19 mouse cellular contexts compared by ENCODE assay signal in the genomic region with DNA sequence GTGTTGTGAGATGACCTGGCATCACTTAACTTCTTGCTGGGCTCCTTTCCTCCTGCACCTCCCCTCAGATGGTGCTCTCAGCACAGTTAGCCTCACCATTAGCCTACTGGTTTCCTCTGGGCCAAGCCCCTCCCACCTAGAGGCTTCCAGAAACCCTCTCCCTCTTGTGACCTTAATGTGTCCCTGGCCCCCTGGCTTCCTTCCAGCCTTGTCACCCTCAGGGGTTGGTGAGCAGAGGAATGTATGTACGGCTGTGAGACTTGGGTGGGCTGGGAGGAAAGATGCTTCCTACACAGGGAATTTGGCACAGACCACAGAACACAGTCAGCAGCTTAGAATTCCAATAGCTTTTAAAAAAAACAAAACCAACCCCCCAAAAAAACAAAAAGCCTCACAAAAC. TPM values are rescaled to one million over a fixed set of nuclear protein-coding genes. Genes with fewer than 3 reads are reported as not detected.
DNase-seq lines count a peak whose midpoint lies in the region; ATAC-seq lines count a peak whose summit lies in the region.
"Had no signal": no experiment of that assay in that cellular context is flagged by ENCODE, and none has a peak within 500 bp of the region (broad histone marks: within the 10 kb centered on the region; RNA-seq: fewer than 3 reads in every experiment).

No protein-coding gene starts in this region.

- no peak overlapping the region for H3K4me2 ChIP-seq in heart, embryonic 13.5 days
- H3K4me2 ChIP-seq in kidney, embryonic 16.5 days (replicated peaks; ENCODE audit: low read depth, low read length), result no peak overlapping the region
- H3K4me2 ChIP-seq: forebrain, embryonic 13.5 days; hindbrain, embryonic 12.5 days; limb, embryonic 15.5 days; midbrain, embryonic 12.5 days; stomach, embryonic 15.5 days had no signal

- DNase-seq in heart, postnatal 36 days, result no peak
- DNase-seq in kidney, adult 11 months, result no peak
- peak; percentile 55 for DNase-seq in 3T3-L1 (ENCODE audit: low read depth, low spot score)
- peak; percentile 69 for DNase-seq in ZHBTc4 (ENCODE audit: low read depth, low spot score)
- DNase-seq: adrenal gland, postnatal 36 days; B cell, adult 2 months; gastrocnemius, postnatal 36 days; spleen, adult 18-20 months; thymus, postnatal 14 days had no signal

- no peak overlapping the region for H3K4me3 ChIP-seq in heart, embryonic 13.5 days
- H3K4me3 ChIP-seq in kidney, embryonic 16.5 days (ENCODE audit: low read length), result no peak overlapping the region
- H3K4me3 ChIP-seq: forebrain, embryonic 13.5 days; hindbrain, embryonic 12.5 days; limb, embryonic 15.5 days; midbrain, embryonic 12.5 days; myocyte; stomach, embryonic 15.5 days had no signal

- H3K27ac ChIP-seq in heart, embryonic 13.5 days (replicated peaks), result peak overlapping the region; percentile 65
- H3K27ac ChIP-seq in kidney, embryonic 16.5 days (ENCODE audit: low read length), result no peak overlapping the region
- H3K27ac ChIP-seq: forebrain, embryonic 13.5 days; hindbrain, embryonic 12.5 days; limb, embryonic 15.5 days; macrophage; midbrain, embryonic 12.5 days; stomach, embryonic 15.5 days had no signal

- peaks cover 39% of the 10 kb centered on the region for H3K36me3 ChIP-seq in heart, embryonic 13.5 days
- peaks cover 33% of the 10 kb centered on the region for H3K36me3 ChIP-seq in kidney, embryonic 16.5 days (ENCODE audit: insufficient read depth, low read length)

- H3K9ac ChIP-seq in heart, embryonic 13.5 days, result no peak overlapping the region
- H3K9ac ChIP-seq in kidney, embryonic 16.5 days (replicated peaks; ENCODE audit: low read length), result 0 out of 2 replicates have a peak overlapping the region, but pooled peaks have one; percentile 22
- H3K9ac ChIP-seq: forebrain, embryonic 13.5 days; hindbrain, embryonic 12.5 days; limb, embryonic 15.5 days; midbrain, embryonic 12.5 days; stomach, embryonic 15.5 days had no signal

- ATAC-seq in heart, embryonic 13.5 days (ENCODE audit: extremely low read depth, insufficient number of reproducible peaks, low FRiP score, low TSS enrichment), result peak; percentile 8; the same call in 1 of the 2 replicates
- no peak; the same call in 1 of the 2 replicates for ATAC-seq in kidney, embryonic 16.5 days (ENCODE audit: low FRiP score, low TSS enrichment)
- no peak for ATAC-seq in activated CD4-positive, CD25-positive, alpha-beta regulatory T cell, adult 4 months
- ATAC-seq: forebrain, embryonic 13.5 days had no signal

- 17% methylated on average over 1 of the region's 1 CpGs for WGBS in heart, embryonic 13.5 days
- 32% methylated on average over 1 of the region's 1 CpGs for WGBS in kidney, embryonic 16.5 days

- H3K4me1 ChIP-seq in heart, embryonic 13.5 days, result peaks cover 25% of the 10 kb centered on the region
- H3K4me1 ChIP-seq in kidney, embryonic 16.5 days (ENCODE audit: insufficient read depth, low read length), result peaks cover 21% of the 10 kb centered on the region
- H3K4me1 ChIP-seq: hindbrain, embryonic 12.5 days; stomach, embryonic 15.5 days had no signal

- no peaks in the 10 kb centered on the region for H3K27me3 ChIP-seq in heart, embryonic 13.5 days (replicated peaks)
- no peaks in the 10 kb centered on the region for H3K27me3 ChIP-seq in kidney, embryonic 16.5 days (ENCODE audit: insufficient read depth, low read length)
- H3K27me3 ChIP-seq: forebrain, embryonic 13.5 days; hindbrain, embryonic 12.5 days; limb, embryonic 15.5 days; midbrain, embryonic 12.5 days; stomach, embryonic 15.5 days had no signal

- H3K9me3 ChIP-seq in heart, embryonic 13.5 days, result no peaks in the 10 kb centered on the region
- no peaks in the 10 kb centered on the region for H3K9me3 ChIP-seq in kidney, embryonic 16.5 days (ENCODE audit: low read length)
- H3K9me3 ChIP-seq: forebrain, embryonic 13.5 days; hindbrain, embryonic 12.5 days; limb, embryonic 15.5 days; midbrain, embryonic 12.5 days; stomach, embryonic 15.5 days had no signal

- intact Hi-C loops in heart, postnatal 36 days (cut with DNase I), result no loop called here

RNA-seq across cellular contexts. Expression of a gene that starts 26.7 kb away (rescaled TPM):
- 16.1 and 17.3 TPM in 2 replicates for polyA plus RNA-seq in heart, embryonic 13.5 days (2015; fragmentation: Nextera tagmentation; extraction: Ambion mirVana)
- 1 to 10 TPM; 3.1 to 3.6 TPM for total RNA-seq in heart, postnatal 36 days (2021)
- polyA plus RNA-seq in kidney, embryonic 16.5 days (2015; fragmentation: Nextera tagmentation; extraction: Ambion mirVana), result 15.1 and 17.0 TPM in 2 replicates
- 1 to 10 TPM; 4.7 to 6.6 TPM for polyA plus RNA-seq in activated CD4-positive, CD25-positive, alpha-beta regulatory T cell, adult 4 months (2017; shearing (Covaris generic))

RNA-seq across cellular contexts. Expression of a gene that starts 51.4 kb away (rescaled TPM):
- 25.7 and 26.8 TPM in 2 replicates for polyA plus RNA-seq in heart, embryonic 13.5 days (2015; fragmentation: Nextera tagmentation; extraction: Ambion mirVana)
- total RNA-seq in heart, postnatal 36 days (2021), result 10 to 100 TPM; 12.2 to 12.3 TPM
- polyA plus RNA-seq in kidney, embryonic 16.5 days (2015; fragmentation: Nextera tagmentation; extraction: Ambion mirVana), result 48.4 and 50.1 TPM in 2 replicates
- polyA plus RNA-seq in activated CD4-positive, CD25-positive, alpha-beta regulatory T cell, adult 4 months (2017; shearing (Covaris generic)), result 10 to 100 TPM; 17.7 to 18.6 TPM

Comparison
In these comparisons a context has a peak if more than half of its experiments do, and no peak if none do; other contexts are left out.
1. DNase-seq: peak in 3T3-L1 (single experiment) and ZHBTc4 (single experiment); none in heart, postnatal 36 days (0 of 2) and kidney, adult 11 months (single experiment).